Mouse (Mus musculus) kidney, adult 2 months (tissue): Measurements from ENCODE around the gene Ppp1r14b. TPM values are rescaled to one million over a fixed set of nuclear protein-coding genes. Genes with fewer than 3 reads are reported as not detected.

Experiments used
- DNase-seq: peaks from one replicate; pipeline ENCODE4 v3.0.0; 2021
- H3K27ac ChIP-seq: fragments of 200-500 bp; 2 replicates; pipeline ENCODE4 v1.5.1; 2012; ENCODE audit warnings: low read depth, low read length, control low read depth, inconsistent platforms; ENCODE audit not compliant: insufficient read depth
- H3K27me3 ChIP-seq: fragments of 200-500 bp; replicated peaks from 2 replicates; pipeline ENCODE4 v1.6.1; 2012; ENCODE audit warnings: mild to moderate bottlenecking, moderate library complexity, low read length, inconsistent platforms; ENCODE audit not compliant: control insufficient read depth, insufficient read depth
- H3K36me3 ChIP-seq: fragments of 200-500 bp; 2 replicates; pipeline ENCODE4 v1.6.1; 2012; ENCODE audit warnings: mild to moderate bottlenecking, moderate library complexity, low read length, inconsistent platforms; ENCODE audit not compliant: control insufficient read depth, insufficient read depth
- H3K4me1 ChIP-seq: fragments of 200-500 bp; 2 replicates; pipeline ENCODE4 v1.6.1; 2011; ENCODE audit warnings: low read length; ENCODE audit not compliant: control insufficient read depth, insufficient read depth
- H3K4me3 ChIP-seq: fragments of 200-500 bp; 2 replicates; pipeline ENCODE4 v1.5.1; 2011; ENCODE audit warnings: mild to moderate bottlenecking, low read depth, low read length, control low read depth; ENCODE audit not compliant: insufficient read depth
- CTCF ChIP-seq: fragments of 200-500 bp; conservative IDR thresholded peaks from 2 replicates; pipeline ENCODE4 v1.5.1; 2011; ENCODE audit warnings: low read depth, mild to moderate bottlenecking, control low read depth, low read length, moderate library complexity, mixed read lengths; ENCODE audit not compliant: insufficient read depth, insufficient read length
- POLR2A ChIP-seq: fragments of 200-500 bp; IDR thresholded peaks from one replicate; pipeline ENCODE4 v1.6.1; 2011; ENCODE audit warnings: low read depth, low read length, control low read depth
- WGBS: fragments of 180-500 bp; shearing (Covaris S2); methylation state at CpG from one replicate; pipeline ENCODE4 v1.1.7; 2018; 5-methylcytosine and 5-hydroxymethylcytosine counted together
- polyA plus RNA-seq: library from polyadenylated mRNA; depleted of rRNA; stranded (reverse); fragments of >200 nt; gene quantifications from 2 replicates; pipeline ENCODE4 v1.2.3, GENCODE M21; 2012

Ppp1r14b gene
- polyA plus RNA-seq, 1 experiment = 55.3 TPM

- WGBS = 54% methylated on average over 4 of the region's 4 CpGs
Measured at GRCm38 (mm10) chr19:6947742-6948141, 27.0 kb upstream of the Ppp1r14b start.

GRCm38 (mm10) chr19:6948186-6948585, 26.6 kb upstream of the Ppp1r14b start:
- 84% methylated on average over 4 of the region's 4 CpGs for WGBS
- no peak for DNase-seq

More at GRCm38 (mm10) chr19:6947742-6948141, 27.0 kb upstream of the Ppp1r14b start:
- H3K4me1 ChIP-seq = peaks cover 11% of the 10 kb centered on the region; the same call in 1 of the 2 replicates
- no peak for TF ChIP-seq CTCF
- TF ChIP-seq POLR2A = no peak
- H3K27me3 ChIP-seq = no peaks in the 10 kb centered on the region
- no peak overlapping the region for H3K27ac ChIP-seq
- H3K4me3 ChIP-seq = no peak overlapping the region
- no peak for DNase-seq
- no peaks in the 10 kb centered on the region for H3K36me3 ChIP-seq

DNA sequence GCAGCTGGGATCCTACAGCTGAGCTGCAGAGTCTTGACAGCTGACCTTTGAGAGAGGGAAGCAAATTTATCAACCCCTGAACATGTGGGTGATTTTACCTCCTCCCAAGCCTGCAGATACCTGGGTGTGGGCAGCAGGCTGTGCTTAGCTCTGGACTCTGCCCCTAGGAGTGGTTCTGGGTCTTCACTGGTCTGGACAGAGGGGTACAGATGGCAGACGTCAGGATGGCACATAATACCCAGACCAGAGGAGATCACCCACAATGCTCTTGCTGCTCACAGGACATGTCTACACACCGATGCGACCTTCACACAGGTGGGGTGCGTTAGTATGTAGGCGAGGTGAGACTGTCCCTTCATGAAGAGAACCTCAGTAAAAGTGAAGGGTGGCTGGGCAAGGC, 25.2 kb upstream of the Ppp1r14b start:
- TF ChIP-seq POLR2A = no peak
- H3K4me1 ChIP-seq = peaks cover 14% of the 10 kb centered on the region; the same call in 1 of the 2 replicates
- 85% methylated on average over 5 of the region's 5 CpGs for WGBS
- no peak for DNase-seq
- H3K4me3 ChIP-seq = no peak overlapping the region
- H3K27me3 ChIP-seq = no peaks in the 10 kb centered on the region
- H3K27ac ChIP-seq = no peak overlapping the region
- no peaks in the 10 kb centered on the region for H3K36me3 ChIP-seq

More at GRCm38 (mm10) chr19:6948186-6948585, 26.6 kb upstream of the Ppp1r14b start:
- H3K27ac ChIP-seq = no peak overlapping the region
- no peaks in the 10 kb centered on the region for H3K36me3 ChIP-seq
- TF ChIP-seq POLR2A (no peak), CTCF (no peak)
- peaks cover 14% of the 10 kb centered on the region; the same call in 1 of the 2 replicates for H3K4me1 ChIP-seq
- H3K4me3 ChIP-seq = no peak overlapping the region
- no peaks in the 10 kb centered on the region for H3K27me3 ChIP-seq

DNA sequence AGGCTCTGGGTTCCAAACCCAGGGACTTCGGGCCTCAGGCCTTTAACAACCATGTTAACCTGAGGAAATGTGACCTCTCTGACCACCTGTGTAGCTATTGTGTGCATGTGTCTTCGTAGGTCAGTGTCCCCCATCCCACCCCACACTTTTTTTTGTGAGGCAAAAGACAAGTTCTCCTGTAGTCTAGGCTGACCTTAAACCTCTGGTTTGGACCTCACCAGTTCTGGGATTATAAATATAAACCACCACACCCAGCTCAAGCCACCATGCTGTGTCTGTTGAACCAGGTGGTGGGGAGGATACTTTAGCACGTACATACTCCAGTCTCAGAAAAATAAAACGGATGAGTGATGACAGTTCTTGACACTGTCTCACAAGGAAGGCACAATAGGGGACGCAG, 24.8 kb upstream of the Ppp1r14b start:
- no peak overlapping the region for H3K4me3 ChIP-seq
- H3K4me1 ChIP-seq = peaks cover 14% of the 10 kb centered on the region; the same call in 1 of the 2 replicates
- no peaks in the 10 kb centered on the region for H3K36me3 ChIP-seq
- no peak for DNase-seq
- no peaks in the 10 kb centered on the region for H3K27me3 ChIP-seq
- no peak for TF ChIP-seq CTCF
- TF ChIP-seq POLR2A = no peak
- WGBS = 50% methylated on average over 5 of the region's 5 CpGs
- no peak overlapping the region for H3K27ac ChIP-seq

- TF ChIP-seq CTCF (0 out of 2 replicates have a peak, but pooled peaks have one; percentile 1), POLR2A (peak; percentile 73)
- peaks cover 14% of the 10 kb centered on the region; the same call in 1 of the 2 replicates for H3K4me1 ChIP-seq
- DNase-seq = peak; percentile 80
- no peaks in the 10 kb centered on the region for H3K36me3 ChIP-seq
- peak overlapping the region; percentile 95 for H3K27ac ChIP-seq
- H3K27me3 ChIP-seq = no peaks in the 10 kb centered on the region
- WGBS = under 1% methylated on average over 28 of the region's 28 CpGs
- H3K4me3 ChIP-seq = peak overlapping the region; percentile 91
Measured at GRCm38 (mm10) chr19:6950613-6951153, 24.1 kb upstream of the Ppp1r14b start.

GRCm38 (mm10) chr19:6951381-6951968, 23.3 kb upstream of the Ppp1r14b start:
- H3K4me1 ChIP-seq = peaks cover 14% of the 10 kb centered on the region; the same call in 1 of the 2 replicates
- peak overlapping the region; percentile 91 for H3K4me3 ChIP-seq
- no peaks in the 10 kb centered on the region for H3K27me3 ChIP-seq
- H3K27ac ChIP-seq = peak overlapping the region; percentile 95
- WGBS = under 1% methylated on average over 35 of the region's 35 CpGs
- H3K36me3 ChIP-seq = no peaks in the 10 kb centered on the region
- TF ChIP-seq CTCF = no peak
- TF ChIP-seq POLR2A = peak; percentile 54
- DNase-seq = peak; percentile 98

DNA sequence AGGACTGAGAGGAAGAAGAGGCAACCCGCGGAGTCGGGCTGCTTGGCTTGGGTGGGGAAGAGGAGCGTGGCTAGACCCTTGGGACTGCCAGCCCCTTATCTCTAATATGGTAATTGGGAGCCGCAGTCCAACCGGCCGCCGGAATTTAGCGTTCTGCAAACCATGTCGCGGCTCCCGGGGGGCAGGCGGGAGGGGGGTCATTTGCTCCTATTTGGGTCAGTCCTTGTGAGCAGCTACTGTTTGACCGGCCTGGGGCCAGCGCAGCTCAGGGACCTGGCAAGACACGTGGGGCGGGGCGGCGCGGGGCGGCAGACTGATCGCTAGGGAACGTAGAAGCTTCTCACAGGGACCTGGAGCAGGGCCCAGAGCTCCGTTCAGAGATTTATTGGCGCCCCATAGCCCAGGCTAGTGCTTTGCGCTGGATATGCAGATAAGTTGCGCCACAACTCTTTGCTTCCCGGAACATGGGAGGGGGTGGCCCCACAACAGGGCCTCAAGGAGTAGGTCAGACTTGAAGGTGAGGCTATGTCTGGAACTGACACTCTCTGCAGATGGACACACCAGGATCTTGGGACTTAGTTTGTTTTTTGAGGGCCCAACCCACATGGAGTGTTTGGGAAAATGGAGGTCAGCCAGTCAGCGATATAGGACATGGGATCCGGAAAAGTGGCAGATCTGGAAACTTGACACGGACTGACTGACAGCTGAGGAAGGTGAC, 22.6 kb upstream of the Ppp1r14b start:
- WGBS = 2% methylated on average over 31 of the region's 31 CpGs

More for the DNA sequence above, 22.6 kb upstream of the Ppp1r14b start:
- peak; percentile 93 for DNase-seq
- TF ChIP-seq POLR2A (no peak), CTCF (no peak)
- Histone ChIP-seq H3K36me3 (no peaks in the 10 kb centered on the region), H3K27ac (peak overlapping the region; percentile 93), H3K27me3 (no peaks in the 10 kb centered on the region), H3K4me1 (peaks cover 14% of the 10 kb centered on the region; the same call in 1 of the 2 replicates), H3K4me3 (peak overlapping the region; percentile 91)
